1 mouse cellular context compared by ENCODE assay signal in the genomic region with DNA sequence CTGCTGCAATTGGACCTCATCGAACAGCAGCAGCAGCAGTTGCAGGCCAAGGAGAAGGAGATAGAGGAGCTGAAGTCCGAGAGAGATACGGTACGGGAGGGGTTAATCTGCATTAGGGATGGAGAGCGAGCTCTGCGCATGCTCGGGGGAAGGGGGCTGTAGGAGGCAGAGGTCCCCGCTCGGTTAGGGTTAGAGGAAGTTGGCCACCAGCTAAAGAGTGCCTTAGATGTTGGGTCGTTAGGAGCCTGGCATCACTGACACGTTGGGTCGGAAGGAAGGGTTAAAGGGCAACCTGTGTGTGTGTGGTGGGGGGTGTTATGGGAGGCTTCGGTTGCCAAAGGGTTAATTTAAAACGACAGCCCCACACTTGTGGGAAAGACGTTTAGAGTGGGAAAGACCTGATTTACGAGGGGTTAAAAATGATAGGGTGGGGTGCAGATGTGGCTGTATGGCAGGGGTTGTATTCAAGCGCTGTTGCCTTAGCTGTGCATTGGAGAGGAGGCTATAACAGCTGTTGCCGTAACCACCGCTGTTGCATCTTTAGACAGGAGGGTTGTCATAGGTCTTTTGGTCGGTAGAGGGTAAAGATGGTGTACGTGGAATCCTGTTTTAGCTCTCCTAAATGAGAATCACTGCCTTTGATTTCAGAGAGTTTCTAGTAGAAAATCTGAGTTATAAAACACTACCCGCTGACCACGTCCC.
TF ChIP-seq lines count a peak whose summit lies in the region.

No protein-coding gene starts in this region.

TF ChIP-seq in MEL, 35 proteins besides CTCF, POLR2A, EP300 and RAD21 (continued from another document):
- TF ChIP-seq NELFE (IDR thresholded peaks at IDR 0.05; ENCODE audit: low read depth, low read length) = peak; percentile 29; the same call in 1 of the 2 replicates
- no peak for TF ChIP-seq ZC3H11A (IDR thresholded peaks at IDR 0.05; ENCODE audit: low read depth, low read length)
- TF ChIP-seq CHD1 (IDR thresholded peaks at IDR 0.05; ENCODE audit: low read depth, low read length) = no peak
- no peak for TF ChIP-seq MAFK (IDR thresholded peaks at IDR 0.05; ENCODE audit: borderline replicate concordance, low read depth, low read length)
- peak; percentile 59; the same call in 1 of the 2 replicates for TF ChIP-seq MXI1 (IDR thresholded peaks at IDR 0.05; ENCODE audit: low read depth, low read length)
- TF ChIP-seq MYC (IDR thresholded peaks at IDR 0.05; ENCODE audit: low read depth, low read length) = peak; percentile 34; the same call in 1 of the 2 replicates
- TF ChIP-seq TBP (IDR thresholded peaks at IDR 0.05; ENCODE audit: low read depth, low read length) = peak; percentile 42; the same call in 1 of the 2 replicates
